Mouse (Mus musculus) CD4-positive, CD25-positive, alpha-beta regulatory T cell, adult 2 months (primary cell): Measurements from ENCODE around the gene Nbdy.

Source experiments
- DNase-seq: peaks from one replicate; pipeline ENCODE4 v3.0.0-alpha.2; 2012; ENCODE audit warnings: low read depth, low spot score

Nbdy gene

DNA sequence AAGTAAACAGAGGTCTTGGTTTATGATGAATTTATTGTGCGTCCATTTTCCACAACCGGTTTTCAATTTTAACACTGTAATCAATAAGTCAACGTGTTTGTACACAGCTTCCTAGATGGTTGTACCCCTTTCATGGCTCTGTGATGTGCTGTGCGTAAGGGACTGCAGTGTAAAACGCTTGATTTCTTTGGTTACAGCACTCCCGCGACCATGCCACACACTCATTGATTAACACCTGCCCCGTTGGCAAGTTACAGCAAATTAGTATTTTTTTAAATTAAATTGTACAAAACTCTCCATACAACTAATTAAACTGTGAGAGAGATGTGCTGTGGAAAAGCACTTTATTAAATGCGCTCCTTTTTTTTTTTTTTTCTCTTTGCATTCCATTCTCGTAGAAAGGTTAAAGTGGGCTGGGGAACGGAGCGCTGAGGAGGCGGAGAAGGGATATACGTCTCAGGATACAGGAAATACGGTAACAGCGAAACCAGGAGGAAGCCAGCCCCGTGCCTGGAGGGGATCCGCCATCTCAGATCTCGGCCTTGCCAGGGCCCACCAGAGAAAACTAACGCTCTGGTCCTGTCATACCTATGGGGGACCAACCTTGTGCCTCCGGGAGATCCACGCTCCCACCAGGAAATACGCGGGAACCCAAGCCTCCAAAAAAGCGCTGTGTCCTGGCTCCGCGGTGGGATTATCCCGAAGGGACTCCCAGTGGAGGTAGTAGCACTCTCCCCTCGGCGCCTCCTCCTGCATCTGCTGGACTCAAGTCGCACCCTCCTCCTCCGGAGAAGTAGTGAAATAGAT lies at the start of gene Nbdy:
TSS of gene Nbdy (plus strand) at position 481 of the 807 bp plus-strand sequence.
- DNase-seq = peak; percentile 65

- DNase-seq = peak; percentile 38
Measured at GRCm38 (mm10) chrX:153695782-153696395, 27.5 kb upstream of the Nbdy start, which contains the start of gene Kctd12b. Gene Kctd12b (minus strand): TSS chrX:153696391.

DNA sequence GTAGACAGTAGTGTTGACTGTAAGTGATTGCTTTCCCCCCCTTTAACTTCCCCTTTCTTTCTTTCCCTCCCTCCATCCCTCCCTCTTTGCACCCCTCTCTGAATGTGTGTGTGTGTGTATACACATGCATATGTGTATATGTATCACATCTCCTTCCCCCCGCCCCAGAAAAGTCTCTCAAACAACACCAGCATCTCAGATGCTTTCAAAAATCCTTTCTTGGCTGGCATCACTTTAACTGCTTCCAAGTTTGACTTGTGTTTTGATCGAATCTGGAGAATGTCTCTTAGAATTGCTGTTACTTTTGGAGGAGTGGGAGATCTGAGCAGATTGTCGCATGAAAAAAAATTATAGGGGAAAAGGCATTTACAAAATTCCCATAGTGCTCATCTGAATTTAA lies 22.9 kb upstream of the Nbdy start:
- DNase-seq = no peak

DNA sequence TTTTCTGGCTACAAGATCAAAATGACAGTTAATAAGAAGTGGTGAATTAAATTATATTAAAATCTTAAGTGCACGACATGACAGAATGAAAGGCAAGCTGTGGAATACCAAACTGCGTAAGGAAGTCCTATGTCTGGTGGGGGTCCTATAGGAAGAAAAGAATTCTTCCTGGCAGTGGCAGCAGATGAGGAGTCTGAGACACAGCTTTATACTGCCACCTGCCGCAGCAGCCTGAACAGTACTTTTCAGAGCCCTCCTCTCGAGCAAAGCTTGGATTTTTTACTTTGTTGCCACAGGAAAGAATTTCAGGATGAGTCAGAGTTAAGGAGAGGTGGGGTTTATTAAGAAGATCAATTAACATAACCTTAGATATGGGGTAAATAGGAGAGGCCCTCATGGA lies 15.7 kb upstream of the Nbdy start:
- DNase-seq = peak; percentile 3

GRCm38 (mm10) chrX:153716716-153717115 lies 6.7 kb upstream of the Nbdy start:
- no peak for DNase-seq

GRCm38 (mm10) chrX:153719602-153720001 lies 3.8 kb upstream of the Nbdy start:
- DNase-seq = peak; percentile 68

DNA sequence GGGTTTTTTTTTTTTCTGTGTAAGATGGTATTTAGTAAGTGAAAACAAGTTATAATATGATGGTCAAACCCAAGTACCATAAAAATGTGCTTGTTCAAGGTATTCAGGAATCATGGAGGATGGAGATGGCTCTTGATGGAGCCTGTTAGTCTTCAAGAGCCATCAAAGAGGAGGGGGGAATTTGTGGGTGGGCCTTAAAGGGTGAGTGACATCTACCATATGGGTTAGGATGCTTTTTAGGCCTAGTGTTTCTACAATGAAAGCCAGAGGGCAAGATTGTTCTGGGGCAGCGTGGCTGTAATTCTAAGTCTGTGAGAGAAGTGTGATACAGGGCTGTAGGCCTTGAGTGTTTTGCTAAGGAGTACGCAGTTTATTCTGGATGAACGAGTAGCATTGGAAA lies 1.0 kb downstream of the Nbdy start:
- peak; percentile 27 for DNase-seq

DNA sequence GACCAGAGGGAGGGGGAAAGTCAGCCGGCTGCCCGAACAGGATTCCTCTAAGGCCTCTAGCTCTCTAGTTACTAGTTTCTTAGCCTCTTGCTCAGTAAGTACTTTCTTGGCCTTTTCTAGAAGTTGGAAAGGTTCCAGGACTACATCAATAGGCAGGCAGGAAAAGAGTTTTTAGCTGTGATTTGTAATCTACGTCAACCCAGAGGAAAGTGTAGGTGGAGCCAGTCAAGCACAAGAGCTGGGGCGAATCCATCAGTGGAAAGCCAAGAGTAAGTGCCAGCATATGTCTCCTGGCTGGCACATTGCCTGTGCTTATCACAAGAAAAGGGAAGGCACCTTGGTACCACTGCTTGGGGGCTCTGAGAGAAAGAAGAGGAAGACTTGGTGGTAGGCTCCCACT lies 12.3 kb downstream of the Nbdy start:
- DNase-seq = no peak

- DNase-seq = no peak
Measured at GRCm38 (mm10) chrX:153742493-153742892, 19.1 kb downstream of the Nbdy start.

DNA sequence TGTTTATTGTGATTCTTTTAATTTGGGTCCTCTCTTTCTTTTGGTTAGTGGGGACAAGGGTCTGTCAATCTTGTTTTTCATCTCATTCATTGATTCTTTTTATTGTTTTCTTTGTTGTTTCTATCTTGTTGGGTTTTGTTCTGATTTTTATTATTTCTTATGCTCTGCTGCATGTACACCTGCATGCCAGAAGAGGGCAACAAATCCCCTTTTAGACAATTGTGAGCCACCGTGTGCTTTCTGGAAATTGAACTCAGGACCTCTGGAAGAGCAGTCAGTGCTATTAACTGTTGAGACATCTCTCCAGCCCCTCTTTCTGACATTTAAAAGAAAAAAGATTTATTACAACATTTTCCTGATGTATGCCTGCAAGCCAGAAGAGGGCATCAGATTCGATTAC lies 25.8 kb downstream of the Nbdy start:
- DNase-seq = peak; percentile 32
